ENCODE assay signal across 10 mouse cellular contexts in the genomic region with DNA sequence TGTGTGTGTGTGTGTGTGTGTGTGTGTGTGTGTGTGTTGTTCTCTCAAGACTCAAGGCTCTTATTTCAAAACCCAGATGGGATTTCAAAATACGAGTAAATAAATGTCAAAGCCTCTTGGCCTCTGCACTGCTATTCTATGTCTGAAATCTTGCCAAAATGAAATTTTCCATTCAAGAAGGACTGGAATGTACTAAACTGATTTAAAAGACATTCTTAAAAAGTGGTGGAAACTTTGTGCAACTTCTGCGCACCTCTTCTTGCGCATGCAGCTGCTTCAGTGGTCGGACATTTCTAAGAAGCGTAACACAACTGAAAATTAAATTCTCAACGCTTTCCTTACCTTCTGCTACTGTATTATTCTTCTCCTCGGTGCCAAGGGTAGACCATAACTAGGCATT. TPM values are rescaled to one million over a fixed set of nuclear protein-coding genes. Genes with fewer than 3 reads are reported as not detected.
DNase-seq lines count a peak whose midpoint lies in the region; ATAC-seq lines count a peak whose summit lies in the region.
"Had no signal": no experiment of that assay in that cellular context is flagged by ENCODE, and none has a peak within 500 bp of the region (broad histone marks: within the 10 kb centered on the region; RNA-seq: fewer than 3 reads in every experiment).

No protein-coding gene starts in this region.

- H3K27me3 ChIP-seq in hindbrain, embryonic 15.5 days: 0 out of 2 replicates have a peak, but pooled peaks cover 3% of the 10 kb centered on the region
- no peaks in the 10 kb centered on the region; the same call in 1 of the 2 replicates for H3K27me3 ChIP-seq in hindbrain, embryonic 11.5 days (ENCODE audit: control insufficient read depth, insufficient read depth, low read length)
- H3K27me3 ChIP-seq in embryonic facial prominence, embryonic 13.5 days: no peaks in the 10 kb centered on the region

- H3K4me3 ChIP-seq in hindbrain, embryonic 15.5 days: no peak overlapping the region
- no peak overlapping the region for H3K4me3 ChIP-seq in hindbrain, embryonic 11.5 days (ENCODE audit: low read depth, low read length)
- H3K4me3 ChIP-seq in embryonic facial prominence, embryonic 13.5 days: peak overlapping the region; percentile 63

- DNase-seq in hindbrain, embryonic 11.5 days (ENCODE audit: low spot score): no peak
- peak; percentile 45 for DNase-seq in R1 (ENCODE audit: low read depth, low spot score)
- peak; percentile 45 for DNase-seq in lung, postnatal 10 days
- DNase-seq in layer of hippocampus, postnatal 14 days (ENCODE audit: low spot score in 2 of 2): no peak
- no peak for DNase-seq in thymus, postnatal 25 days
- DNase-seq in right cerebral cortex, postnatal 36 days (ENCODE audit: low spot score in 2 of 2): no peak

- 0 out of 2 replicates have a peak overlapping the region, but pooled peaks have one; percentile 98 for H3K4me2 ChIP-seq in hindbrain, embryonic 15.5 days
- H3K4me2 ChIP-seq in hindbrain, embryonic 11.5 days (replicated peaks; ENCODE audit: low read depth, low read length): no peak overlapping the region
- H3K4me2 ChIP-seq in embryonic facial prominence, embryonic 13.5 days: peak overlapping the region; percentile 77

- H3K36me3 ChIP-seq in hindbrain, embryonic 15.5 days: no peaks in the 10 kb centered on the region
- H3K36me3 ChIP-seq in hindbrain, embryonic 11.5 days (ENCODE audit: control insufficient read depth, insufficient read depth, low read length): no peaks in the 10 kb centered on the region
- H3K36me3 ChIP-seq in embryonic facial prominence, embryonic 13.5 days: no peaks in the 10 kb centered on the region
- H3K36me3 ChIP-seq: liver, embryonic 15.5 days had no signal

- no peak for ATAC-seq in hindbrain, embryonic 15.5 days (ENCODE audit: low FRiP score, low read depth)
- no peak for ATAC-seq in hindbrain, embryonic 11.5 days (ENCODE audit: low FRiP score)
- ATAC-seq in embryonic facial prominence, embryonic 13.5 days (ENCODE audit: insufficient number of reproducible peaks, insufficient read depth, low FRiP score, low TSS enrichment, low read depth): no peak

- H3K4me1 ChIP-seq in hindbrain, embryonic 15.5 days (replicated peaks): peaks cover 17% of the 10 kb centered on the region
- 0 out of 2 replicates have a peak, but pooled peaks cover 2% of the 10 kb centered on the region for H3K4me1 ChIP-seq in hindbrain, embryonic 11.5 days (replicated peaks; ENCODE audit: control insufficient read depth, insufficient read depth, low read length)
- H3K4me1 ChIP-seq in embryonic facial prominence, embryonic 13.5 days: peaks cover 8% of the 10 kb centered on the region; the same call in 1 of the 2 replicates
- H3K4me1 ChIP-seq: liver, embryonic 15.5 days had no signal

- no peak overlapping the region for H3K9ac ChIP-seq in hindbrain, embryonic 15.5 days
- no peak overlapping the region for H3K9ac ChIP-seq in hindbrain, embryonic 11.5 days (ENCODE audit: low read depth, low read length)
- no peak overlapping the region for H3K9ac ChIP-seq in embryonic facial prominence, embryonic 13.5 days
- H3K9ac ChIP-seq: liver, embryonic 15.5 days had no signal

- 76% methylated on average over 7 of the region's 7 CpGs for WGBS in hindbrain, embryonic 15.5 days
- 84% methylated on average over 7 of the region's 7 CpGs for WGBS in hindbrain, embryonic 11.5 days
- 40% methylated on average over 7 of the region's 7 CpGs for WGBS in embryonic facial prominence, embryonic 13.5 days

- no peaks in the 10 kb centered on the region for H3K9me3 ChIP-seq in hindbrain, embryonic 15.5 days
- no peaks in the 10 kb centered on the region for H3K9me3 ChIP-seq in hindbrain, embryonic 11.5 days (ENCODE audit: control insufficient read depth, low read length)
- H3K9me3 ChIP-seq in embryonic facial prominence, embryonic 13.5 days: no peaks in the 10 kb centered on the region
- H3K9me3 ChIP-seq: liver, embryonic 15.5 days had no signal

- no peak overlapping the region for H3K27ac ChIP-seq in hindbrain, embryonic 15.5 days (replicated peaks)
- no peak overlapping the region for H3K27ac ChIP-seq in hindbrain, embryonic 11.5 days (ENCODE audit: low read depth, low read length)
- peak overlapping the region; percentile 71 for H3K27ac ChIP-seq in embryonic facial prominence, embryonic 13.5 days
- H3K27ac ChIP-seq: liver, embryonic 15.5 days had no signal

RNA-seq across cellular contexts. Expression of a gene that starts 1.9 kb away (rescaled TPM):
- 23.6 and 32.5 TPM in 2 replicates for polyA plus RNA-seq in hindbrain, embryonic 15.5 days (2015; fragmentation: Nextera tagmentation; extraction: Ambion mirVana)
- polyA plus RNA-seq in hindbrain, embryonic 11.5 days (2014; fragmentation: Nextera tagmentation; extraction: Ambion mirVana): 14.8 and 17.7 TPM in 2 replicates
- polyA plus RNA-seq in embryonic facial prominence, embryonic 13.5 days (2015; fragmentation: Nextera tagmentation; extraction: Ambion mirVana): 13.4 and 15.1 TPM in 2 replicates
- 10 to 100 TPM; 64.2 to 74.3 TPM for total RNA-seq in layer of hippocampus, postnatal 14 days (2021)
- total RNA-seq: MEL had no signal

Comparison
In these comparisons a context has a peak if more than half of its experiments do, and no peak if none do; other contexts are left out.
1. DNase-seq: peak in R1 (single experiment) and lung, postnatal 10 days (single experiment); none in hindbrain, embryonic 11.5 days (single experiment), layer of hippocampus, postnatal 14 days (0 of 2), thymus, postnatal 25 days (single experiment) and right cerebral cortex, postnatal 36 days (0 of 2).